Mouse (Mus musculus): ENCODE measurements at regions not wholly inside any gene's neighbourhood (a gene's known extent, or its start where the extent isn't known, plus 50 kb on each side); places are given as distances from the start of the nearest gene placed in this dataset.
A peak's percentile ranks its signal among the peaks of the same experiment; 100 is the strongest.

DNA sequence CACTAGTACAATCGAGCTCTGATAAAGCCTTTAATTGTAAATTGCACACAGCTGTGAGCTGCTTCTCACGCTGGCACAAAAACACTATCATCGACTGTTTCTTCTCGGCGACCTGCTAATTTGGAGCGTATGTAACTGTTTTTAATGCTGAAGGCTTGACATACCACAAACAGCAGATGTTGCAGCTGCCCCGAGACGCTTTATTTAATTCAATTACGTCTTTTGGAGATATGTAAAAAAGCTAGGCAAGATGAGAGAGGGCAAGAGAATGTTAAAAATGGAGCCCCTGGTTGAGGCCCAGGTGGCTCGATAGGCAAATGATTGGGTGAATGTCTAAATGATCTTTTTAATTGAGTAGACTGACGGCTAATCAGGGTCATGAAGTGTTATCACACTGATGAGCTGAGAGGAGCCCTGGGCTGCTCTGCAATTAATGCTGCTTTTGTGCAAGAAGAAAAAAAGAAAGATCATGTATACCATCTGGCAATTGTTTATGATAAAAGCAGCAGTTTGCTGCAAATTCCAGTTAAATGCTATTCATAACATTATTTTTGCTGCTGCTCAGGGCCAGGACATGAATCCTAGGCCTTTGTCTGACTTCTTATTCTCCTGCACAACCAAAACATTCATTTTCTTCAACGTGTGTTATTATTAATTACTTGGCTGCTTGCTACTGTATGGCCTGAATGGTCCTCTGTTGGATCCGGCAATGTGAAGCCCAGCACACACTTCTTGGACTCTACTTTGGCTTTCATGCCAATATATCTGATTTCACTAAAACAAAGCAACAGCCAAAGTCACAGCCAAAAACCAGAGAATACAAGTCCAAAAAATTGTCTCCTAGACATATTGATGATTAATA, 522.4 kb downstream of the Etv1 start:
- Histone ChIP-seq H3K4me1 (ENCODE audit: control insufficient read depth, insufficient read depth, low read length) (no peaks in the 10 kb centered on the region), H3K36me3 (ENCODE audit: control insufficient read depth, insufficient read depth, low read length) (no peaks in the 10 kb centered on the region), H3K4me3 (replicated peaks; ENCODE audit: low read length) (no peak overlapping the region), H3K9ac (ENCODE audit: low read depth, low read length, severe bottlenecking) (no peak overlapping the region), H3K4me2 (replicated peaks; ENCODE audit: low read depth, low read length, severe bottlenecking) (no peak overlapping the region), H3K27me3 (ENCODE audit: control insufficient read depth, insufficient read depth, low read length) (no peaks in the 10 kb centered on the region), H3K27ac (replicated peaks; ENCODE audit: low read depth, low read length) (no peak overlapping the region), H3K9me3 (ENCODE audit: control insufficient read depth, low read length) (no peaks in the 10 kb centered on the region)
- WGBS = 26% methylated on average over 13 of the region's 13 CpGs
- ATAC-seq (ENCODE audit: low FRiP score, low read depth) (no peak), DNase-seq (ENCODE audit: low spot score) (peak; percentile 15)
- no peak for TF ChIP-seq POLR2A (IDR thresholded peaks at IDR 0.05; ENCODE audit: borderline replicate concordance, extremely low read depth, insufficient read depth, insufficient read length)

- H3K27ac ChIP-seq (replicated peaks; ENCODE audit: low read depth, low read length) = no peak overlapping the region
- WGBS = 73% methylated on average over 2 of the region's 2 CpGs
- DNase-seq (ENCODE audit: low spot score) (no peak), ATAC-seq (ENCODE audit: low FRiP score, low read depth) (no peak)
- no peak overlapping the region for H3K4me2 ChIP-seq (replicated peaks; ENCODE audit: low read depth, low read length, severe bottlenecking)
- TF ChIP-seq POLR2A (IDR thresholded peaks at IDR 0.05; ENCODE audit: borderline replicate concordance, extremely low read depth, insufficient read depth, insufficient read length) = no peak
- no peak overlapping the region for H3K4me3 ChIP-seq (replicated peaks; ENCODE audit: low read length)
- H3K36me3 ChIP-seq (ENCODE audit: control insufficient read depth, insufficient read depth, low read length) = no peaks in the 10 kb centered on the region
- no peaks in the 10 kb centered on the region for H3K27me3 ChIP-seq (ENCODE audit: control insufficient read depth, insufficient read depth, low read length)
- H3K4me1 ChIP-seq (ENCODE audit: control insufficient read depth, insufficient read depth, low read length) = no peaks in the 10 kb centered on the region
- H3K9ac ChIP-seq (ENCODE audit: low read depth, low read length, severe bottlenecking) = no peak overlapping the region
- H3K9me3 ChIP-seq (ENCODE audit: control insufficient read depth, low read length) = no peaks in the 10 kb centered on the region
These were observed 523.0 kb downstream of the Etv1 start for GRCm38 (mm10) chr12:39302213-39302591.

DNA sequence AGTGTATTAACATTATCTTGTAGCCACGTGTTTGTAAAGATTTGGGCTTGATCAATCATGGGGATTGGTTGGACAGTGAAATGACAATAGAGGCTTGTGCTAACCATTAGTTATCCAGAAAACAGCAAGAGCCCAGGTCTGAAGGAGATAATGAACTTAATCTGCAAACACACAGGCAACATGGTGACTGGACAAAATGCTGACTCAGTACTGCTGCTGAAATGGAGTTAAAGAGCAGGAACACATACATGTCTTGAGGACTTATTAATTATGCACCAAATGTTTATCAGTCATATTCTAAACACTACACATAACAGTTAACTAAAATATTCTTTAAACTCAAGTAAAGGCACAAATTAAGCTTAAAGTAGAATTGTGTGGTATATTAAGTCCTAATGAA, 528.6 kb downstream of the Etv1 start:
- Histone ChIP-seq H3K4me2 (replicated peaks; ENCODE audit: low read depth, low read length, severe bottlenecking) (no peak overlapping the region), H3K9ac (ENCODE audit: low read depth, low read length, severe bottlenecking) (no peak overlapping the region), H3K4me3 (replicated peaks; ENCODE audit: low read length) (no peak overlapping the region), H3K36me3 (ENCODE audit: control insufficient read depth, insufficient read depth, low read length) (no peaks in the 10 kb centered on the region), H3K9me3 (ENCODE audit: control insufficient read depth, low read length) (no peaks in the 10 kb centered on the region), H3K27me3 (ENCODE audit: control insufficient read depth, insufficient read depth, low read length) (no peaks in the 10 kb centered on the region), H3K27ac (replicated peaks; ENCODE audit: low read depth, low read length) (no peak overlapping the region), H3K4me1 (ENCODE audit: control insufficient read depth, insufficient read depth, low read length) (no peaks in the 10 kb centered on the region)
- no peak for TF ChIP-seq POLR2A (IDR thresholded peaks at IDR 0.05; ENCODE audit: borderline replicate concordance, extremely low read depth, insufficient read depth, insufficient read length)
- ATAC-seq (ENCODE audit: low FRiP score, low read depth) (no peak), DNase-seq (ENCODE audit: low spot score) (no peak)
- WGBS = 83% methylated on average over 1 of the region's 1 CpGs

DNA sequence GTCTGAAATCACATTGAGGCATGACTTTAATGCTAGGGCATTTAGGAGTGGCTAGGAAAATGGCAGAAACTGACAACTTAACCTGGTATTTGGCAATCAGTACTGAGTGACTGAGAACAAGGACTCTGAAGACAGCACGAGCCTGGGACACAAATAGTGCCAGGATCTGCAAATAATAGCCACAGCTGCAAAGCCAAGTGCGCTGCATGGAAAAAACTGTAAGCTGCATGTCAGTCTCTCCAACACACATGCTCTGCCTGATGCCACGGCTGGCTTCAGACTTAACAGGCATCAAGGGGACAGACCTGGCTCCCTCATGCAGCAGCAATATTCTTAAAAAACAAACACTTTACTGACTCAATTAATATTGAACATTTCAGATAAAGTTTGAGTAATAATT, 530.7 kb downstream of the Etv1 start:
- H3K9me3 ChIP-seq (ENCODE audit: control insufficient read depth, low read length) = no peaks in the 10 kb centered on the region
- no peak overlapping the region for H3K4me2 ChIP-seq (replicated peaks; ENCODE audit: low read depth, low read length, severe bottlenecking)
- DNase-seq (ENCODE audit: low spot score) (no peak), ATAC-seq (ENCODE audit: low FRiP score, low read depth) (no peak)
- H3K36me3 ChIP-seq (ENCODE audit: control insufficient read depth, insufficient read depth, low read length) = no peaks in the 10 kb centered on the region
- H3K27me3 ChIP-seq (ENCODE audit: control insufficient read depth, insufficient read depth, low read length) = no peaks in the 10 kb centered on the region
- no peak overlapping the region for H3K27ac ChIP-seq (replicated peaks; ENCODE audit: low read depth, low read length)
- TF ChIP-seq POLR2A (IDR thresholded peaks at IDR 0.05; ENCODE audit: borderline replicate concordance, extremely low read depth, insufficient read depth, insufficient read length) = no peak
- no peak overlapping the region for H3K4me3 ChIP-seq (replicated peaks; ENCODE audit: low read length)
- no peak overlapping the region for H3K9ac ChIP-seq (ENCODE audit: low read depth, low read length, severe bottlenecking)
- 46% methylated on average over 3 of the region's 3 CpGs for WGBS
- no peaks in the 10 kb centered on the region for H3K4me1 ChIP-seq (ENCODE audit: control insufficient read depth, insufficient read depth, low read length)

DNA sequence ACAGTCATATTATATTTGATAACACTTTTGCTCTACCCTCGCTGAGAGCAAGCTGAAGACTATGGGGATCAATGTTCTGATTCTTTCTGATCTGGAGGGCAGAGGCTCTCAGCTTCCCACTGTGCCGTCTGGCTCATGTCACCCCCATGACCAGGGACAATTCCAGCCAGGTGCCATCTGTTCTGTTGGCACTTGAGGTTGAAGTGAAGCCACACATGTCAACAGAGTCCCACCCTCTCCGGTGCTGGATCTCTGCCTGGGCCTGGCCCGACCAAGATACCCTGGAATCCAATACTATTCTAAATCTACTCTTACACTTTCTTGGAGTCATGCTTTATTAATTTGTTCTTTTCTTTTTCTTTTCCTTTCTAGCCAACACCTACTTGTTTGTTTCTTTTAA, 538.0 kb downstream of the Etv1 start:
- TF ChIP-seq POLR2A (IDR thresholded peaks at IDR 0.05; ENCODE audit: borderline replicate concordance, extremely low read depth, insufficient read depth, insufficient read length) = no peak
- H3K9ac ChIP-seq (ENCODE audit: low read depth, low read length, severe bottlenecking) = no peak overlapping the region
- H3K27ac ChIP-seq (replicated peaks; ENCODE audit: low read depth, low read length) = no peak overlapping the region
- H3K4me2 ChIP-seq (replicated peaks; ENCODE audit: low read depth, low read length, severe bottlenecking) = no peak overlapping the region
- H3K27me3 ChIP-seq (ENCODE audit: control insufficient read depth, insufficient read depth, low read length) = no peaks in the 10 kb centered on the region
- 86% methylated on average over 4 of the region's 4 CpGs for WGBS
- no peaks in the 10 kb centered on the region for H3K4me1 ChIP-seq (ENCODE audit: control insufficient read depth, insufficient read depth, low read length)
- no peak overlapping the region for H3K4me3 ChIP-seq (replicated peaks; ENCODE audit: low read length)
- no peak for DNase-seq (ENCODE audit: low spot score)
- no peaks in the 10 kb centered on the region for H3K9me3 ChIP-seq (ENCODE audit: control insufficient read depth, low read length)
- H3K36me3 ChIP-seq (ENCODE audit: control insufficient read depth, insufficient read depth, low read length) = no peaks in the 10 kb centered on the region
- ATAC-seq (ENCODE audit: low FRiP score, low read depth) = no peak

All from limb, embryonic 14.5 days (tissue).